Mouse (Mus musculus) hindbrain, embryonic 15.5 days (tissue): Measurements from ENCODE around the gene Cd164l2. TPM values are rescaled to one million over a fixed set of nuclear protein-coding genes. Genes with fewer than 3 reads are reported as not detected.

ENCODE experiments used
- ATAC-seq: fragments of 200-750 bp; cut with Nextera tagmentation; 2 replicates; pipeline ENCODE4 v1.8.0; 2017; ENCODE audit warnings: low read depth, moderate number of reproducible peaks, moderate TSS enrichment; ENCODE audit not compliant: low FRiP score
- H3K27ac ChIP-seq: fragments of 300-500 bp; sonication (generic); replicated peaks from 2 replicates; pipeline ENCODE4 v1.5.1; 2015; ENCODE audit warnings: mild to moderate bottlenecking, inconsistent platforms
- H3K27me3 ChIP-seq: fragments of 300-500 bp; sonication (generic); 2 replicates; pipeline ENCODE4 v1.6.1; 2015; ENCODE audit warnings: control low read depth, inconsistent platforms
- H3K36me3 ChIP-seq: fragments of 300-500 bp; sonication (generic); 2 replicates; pipeline ENCODE4 v1.6.1; 2015; ENCODE audit warnings: control low read depth, inconsistent platforms
- H3K4me1 ChIP-seq: fragments of 300-500 bp; sonication (generic); replicated peaks from 2 replicates; pipeline ENCODE4 v1.6.1; 2015; ENCODE audit warnings: control low read depth, inconsistent platforms
- H3K4me2 ChIP-seq: fragments of 300-500 bp; sonication (generic); 2 replicates; pipeline ENCODE4 v1.6.1; 2015; ENCODE audit warnings: moderate library complexity, mild to moderate bottlenecking, inconsistent platforms
- H3K4me3 ChIP-seq: fragments of 300-500 bp; sonication (generic); 2 replicates; pipeline ENCODE4 v1.5.1; 2015; ENCODE audit warnings: mild to moderate bottlenecking, inconsistent platforms
- H3K9ac ChIP-seq: fragments of 300-500 bp; sonication (generic); 2 replicates; pipeline ENCODE4 v1.6.1; 2015; ENCODE audit warnings: inconsistent platforms
- H3K9me3 ChIP-seq: fragments of 300-500 bp; sonication (generic); 2 replicates; pipeline ENCODE4 v1.6.1; 2016; ENCODE audit warnings: control low read depth, inconsistent platforms
- WGBS: fragments of 180-500 bp; shearing (Covaris S2); methylation state at CpG from one replicate; pipeline ENCODE4 v1.1.7; 2015; 5-methylcytosine and 5-hydroxymethylcytosine counted together
- polyA plus RNA-seq: library from polyadenylated mRNA; unstranded; fragments of >200 nt; fragmentation: Nextera tagmentation; extraction: Ambion mirVana; gene quantifications from 2 replicates; pipeline ENCODE4 v1.2.1, GENCODE M21; 2015

The Cd164l2 gene
- polyA plus RNA-seq, 1 experiment from 2014 or later, result 4.5 TPM

GRCm38 (mm10) chr4:133210788-133211390, 1.0 kb upstream of the Cd164l2 start:
- Histone ChIP-seq H3K9ac (no peak overlapping the region), H3K9me3 (no peaks in the 10 kb centered on the region), H3K27ac (no peak overlapping the region), H3K4me2 (peak overlapping the region; percentile 88), H3K36me3 (no peaks in the 10 kb centered on the region), H3K4me1 (peaks cover 26% of the 10 kb centered on the region), H3K27me3 (peaks cover 15% of the 10 kb centered on the region), H3K4me3 (no peak overlapping the region)
- ATAC-seq, result no peak
- WGBS, result 92% methylated on average over 19 of the region's 19 CpGs

GRCm38 (mm10) chr4:133212562-133213267, 784 bp downstream of the Cd164l2 start:
- H3K4me1 ChIP-seq, result peaks cover 26% of the 10 kb centered on the region
- peaks cover 15% of the 10 kb centered on the region for H3K27me3 ChIP-seq
- ATAC-seq, result peak; percentile 86
- peak overlapping the region; percentile 67 for H3K4me3 ChIP-seq
- H3K36me3 ChIP-seq, result no peaks in the 10 kb centered on the region
- no peak overlapping the region for H3K27ac ChIP-seq
- peak overlapping the region; percentile 88 for H3K4me2 ChIP-seq
- H3K9ac ChIP-seq, result peak overlapping the region; percentile 63
- 2% methylated on average over 43 of the region's 44 CpGs for WGBS
- H3K9me3 ChIP-seq, result no peaks in the 10 kb centered on the region

- Histone ChIP-seq H3K9me3 (no peaks in the 10 kb centered on the region), H3K9ac (no peak overlapping the region), H3K27me3 (peaks cover 15% of the 10 kb centered on the region), H3K4me3 (peak overlapping the region; percentile 67), H3K27ac (no peak overlapping the region), H3K4me1 (peaks cover 26% of the 10 kb centered on the region), H3K36me3 (no peaks in the 10 kb centered on the region), H3K4me2 (peak overlapping the region; percentile 88)
- ATAC-seq, result no peak; the same call in 1 of the 2 replicates
- WGBS, result 2% methylated on average over 8 of the region's 9 CpGs
These were observed 1.3 kb downstream of the Cd164l2 start for GRCm38 (mm10) chr4:133213268-133213590.

- ATAC-seq, result no peak; the same call in 1 of the 2 replicates
- H3K4me2 ChIP-seq, result peak overlapping the region; percentile 88
- H3K9me3 ChIP-seq, result no peaks in the 10 kb centered on the region
- peak overlapping the region; percentile 67 for H3K4me3 ChIP-seq
- H3K9ac ChIP-seq, result no peak overlapping the region
- H3K36me3 ChIP-seq, result no peaks in the 10 kb centered on the region
- 11% methylated on average over 10 of the region's 10 CpGs for WGBS
- peaks cover 18% of the 10 kb centered on the region for H3K27me3 ChIP-seq
- peaks cover 26% of the 10 kb centered on the region for H3K4me1 ChIP-seq
- H3K27ac ChIP-seq, result no peak overlapping the region
These were observed 1.7 kb downstream of the Cd164l2 start for GRCm38 (mm10) chr4:133213661-133214060.

GRCm38 (mm10) chr4:133217641-133218040, 5.7 kb downstream of the Cd164l2 start:
- Histone ChIP-seq H3K4me2 (no peak overlapping the region), H3K9me3 (no peaks in the 10 kb centered on the region), H3K4me3 (no peak overlapping the region), H3K27me3 (peaks cover 34% of the 10 kb centered on the region), H3K9ac (no peak overlapping the region), H3K4me1 (peaks cover 19% of the 10 kb centered on the region), H3K36me3 (no peaks in the 10 kb centered on the region), H3K27ac (no peak overlapping the region)
- ATAC-seq, result no peak
- WGBS, result 3% methylated on average over 5 of the region's 5 CpGs

- 93% methylated on average over 3 of the region's 3 CpGs for WGBS
- no peak for ATAC-seq
- no peak overlapping the region for H3K27ac ChIP-seq
- peaks cover 8% of the 10 kb centered on the region for H3K4me1 ChIP-seq
- peaks cover 34% of the 10 kb centered on the region for H3K27me3 ChIP-seq
- H3K4me3 ChIP-seq, result no peak overlapping the region
- H3K9ac ChIP-seq, result no peak overlapping the region
- no peaks in the 10 kb centered on the region for H3K9me3 ChIP-seq
- H3K36me3 ChIP-seq, result no peaks in the 10 kb centered on the region
- no peak overlapping the region for H3K4me2 ChIP-seq
These were observed 6.8 kb downstream of the Cd164l2 start for GRCm38 (mm10) chr4:133218745-133219144.

GRCm38 (mm10) chr4:133220656-133221055, 8.7 kb downstream of the Cd164l2 start:
- peak overlapping the region; percentile 33 for H3K4me3 ChIP-seq
- H3K9me3 ChIP-seq, result no peaks in the 10 kb centered on the region
- peaks cover 23% of the 10 kb centered on the region for H3K27me3 ChIP-seq
- peaks cover 6% of the 10 kb centered on the region for H3K4me1 ChIP-seq
- 3% methylated on average over 25 of the region's 25 CpGs for WGBS
- H3K36me3 ChIP-seq, result no peaks in the 10 kb centered on the region
- no peak for ATAC-seq
- no peak overlapping the region for H3K27ac ChIP-seq
- H3K9ac ChIP-seq, result peak overlapping the region; percentile 1; the same call in 1 of the 2 replicates
- peak overlapping the region; percentile 58 for H3K4me2 ChIP-seq

GRCm38 (mm10) chr4:133221701-133222100, 9.8 kb downstream of the Cd164l2 start:
- no peak overlapping the region for H3K4me2 ChIP-seq
- H3K4me1 ChIP-seq, result peaks cover 6% of the 10 kb centered on the region
- 85% methylated on average over 8 of the region's 8 CpGs for WGBS
- H3K9ac ChIP-seq, result no peak overlapping the region
- no peak overlapping the region for H3K4me3 ChIP-seq
- H3K36me3 ChIP-seq, result no peaks in the 10 kb centered on the region
- no peaks in the 10 kb centered on the region for H3K9me3 ChIP-seq
- no peak for ATAC-seq
- H3K27me3 ChIP-seq, result peaks cover 23% of the 10 kb centered on the region
- no peak overlapping the region for H3K27ac ChIP-seq

- Histone ChIP-seq H3K9me3 (no peaks in the 10 kb centered on the region), H3K36me3 (no peaks in the 10 kb centered on the region), H3K4me3 (no peak overlapping the region), H3K4me2 (no peak overlapping the region), H3K27me3 (peaks cover 20% of the 10 kb centered on the region), H3K27ac (no peak overlapping the region), H3K4me1 (peaks cover 6% of the 10 kb centered on the region), H3K9ac (no peak overlapping the region)
- 44% methylated on average over 5 of the region's 5 CpGs for WGBS
- no peak for ATAC-seq
These were observed 11.9 kb downstream of the Cd164l2 start for GRCm38 (mm10) chr4:133223875-133224274.

- no peak for ATAC-seq
- Histone ChIP-seq H3K4me2 (no peak overlapping the region), H3K36me3 (no peaks in the 10 kb centered on the region), H3K27ac (no peak overlapping the region), H3K9ac (no peak overlapping the region), H3K4me1 (no peaks in the 10 kb centered on the region), H3K9me3 (no peaks in the 10 kb centered on the region), H3K27me3 (peaks cover 12% of the 10 kb centered on the region; the same call in 1 of the 2 replicates), H3K4me3 (no peak overlapping the region)
- WGBS, result 71% methylated on average over 10 of the region's 10 CpGs
These were observed 14.1 kb downstream of the Cd164l2 start for GRCm38 (mm10) chr4:133226073-133226472.

- Histone ChIP-seq H3K4me2 (no peak overlapping the region), H3K27ac (no peak overlapping the region), H3K27me3 (no peaks in the 10 kb centered on the region), H3K9ac (no peak overlapping the region), H3K9me3 (no peaks in the 10 kb centered on the region), H3K36me3 (no peaks in the 10 kb centered on the region), H3K4me3 (no peak overlapping the region), H3K4me1 (no peaks in the 10 kb centered on the region)
- no peak for ATAC-seq
- WGBS, result 43% methylated on average over 8 of the region's 8 CpGs
These were observed 15.7 kb downstream of the Cd164l2 start for GRCm38 (mm10) chr4:133227636-133228035.

- Histone ChIP-seq H3K27ac (no peak overlapping the region), H3K9me3 (no peaks in the 10 kb centered on the region), H3K4me2 (no peak overlapping the region), H3K4me1 (no peaks in the 10 kb centered on the region), H3K9ac (no peak overlapping the region), H3K4me3 (no peak overlapping the region), H3K36me3 (no peaks in the 10 kb centered on the region), H3K27me3 (no peaks in the 10 kb centered on the region)
- WGBS, result 53% methylated on average over 8 of the region's 8 CpGs
- ATAC-seq, result no peak
These were observed 17.7 kb downstream of the Cd164l2 start for GRCm38 (mm10) chr4:133229582-133229981.
